Mouse (Mus musculus) C3H10T1/2 (cell line): ENCODE results near the gene Ptprh. TPM values are rescaled to one million over a fixed set of nuclear protein-coding genes. Genes with fewer than 3 reads are reported as not detected.

ENCODE experiments used
- polyA plus RNA-seq, 2 experiments: library from polyadenylated mRNA; unstranded; fragments of >200 nt; fragmentation: generic; extraction: Trizol; gene quantifications; one replicate each; pipeline ENCODE4 v1.2.1; 2012; ENCODE audit warnings: missing spikeins in 2 of 2

Gene Ptprh
- not detected for polyA plus RNA-seq

GRCm38 (mm10) chr7:4603873-4604272, at the start of gene Ptprh:
Ptprh (minus strand) TSS chr7:4604041.

GRCm38 (mm10) chr7:4631031-4631430, 27.2 kb upstream of the Ptprh start, which contains the start of gene Tmem86b:
Tmem86b (minus strand) TSS chr7:4631422.

GRCm38 (mm10) chr7:4547221-4547641, 56.6 kb downstream of the Ptprh start, which contains the start of gene Syt5:
Syt5 (minus strand) TSS chr7:4547541.

GRCm38 (mm10) chr7:4532005-4532729, 71.7 kb downstream of the Ptprh start, which contains the start of gene Dnaaf3:
Dnaaf3 (minus strand) TSS chr7:4532453.

GRCm38 (mm10) chr7:4524212-4524922, 79.5 kb downstream of the Ptprh start, which contains the start of gene Tnni3:
Tnni3 (minus strand) TSS chr7:4524229.

GRCm38 (mm10) chr7:4516332-4517050, 87.3 kb downstream of the Ptprh start, which contains the start of gene Tnnt1:
Tnnt1 (minus strand) TSS chr7:4516382.

GRCm38 (mm10) chr7:4501558-4502397, 102.1 kb downstream of the Ptprh start, which contains the start of gene Ppp1r12c:
Ppp1r12c (minus strand) TSS chr7:4501680.

Other genes with a start within 250 kb of the Ptprh start
- not detected for gene Gp6, start 206.3 kb downstream of the Ptprh start, polyA plus RNA-seq
- 1 to 10 TPM; 2.8 to 7.2 TPM for gene Rdh13, start 158.4 kb downstream of the Ptprh start, polyA plus RNA-seq
- 1 to 10 TPM in 1 of 2 experiments, under 1 TPM in 1; 0.28 to 1.1 TPM for gene Eps8l1, start 143.4 kb downstream of the Ptprh start, polyA plus RNA-seq
- 10 to 100 TPM; 35.2 to 55.0 TPM for gene Ppp1r12c, start 102.4 kb downstream of the Ptprh start, polyA plus RNA-seq
- gene Tnnt1, start 87.7 kb downstream of the Ptprh start, polyA plus RNA-seq = 1 to 10 TPM in 1 of 2 experiments, under 1 TPM in 1; 0.04 to 4.4 TPM
- gene Tnni3, start 79.8 kb downstream of the Ptprh start, polyA plus RNA-seq = 1 to 10 TPM in 1 of 2 experiments, under 1 TPM in 1; 0.12 to 3.6 TPM
- gene Dnaaf3, start 71.6 kb downstream of the Ptprh start, polyA plus RNA-seq = 1 to 10 TPM; 2.1 to 3.7 TPM
- under 1 TPM in 1 of 2 experiments, not detected in 1; 0.04 TPM for gene Syt5, start 56.5 kb downstream of the Ptprh start, polyA plus RNA-seq
- gene Tmem86b, start 27.4 kb upstream of the Ptprh start, polyA plus RNA-seq = 1 to 10 TPM; 1.9 to 4.9 TPM
- gene Ppp6r1, start 55.0 kb upstream of the Ptprh start, polyA plus RNA-seq = 10 to 100 TPM; 24.9 to 47.9 TPM
- gene Hspbp1, start 81.0 kb upstream of the Ptprh start, polyA plus RNA-seq = 100 to 1,000 TPM in 1 of 2 experiments, 10 to 100 TPM in 1; 56.4 to 125 TPM
- gene Brsk1, start 86.6 kb upstream of the Ptprh start, polyA plus RNA-seq = 10 to 100 TPM in 1 of 2 experiments, 1 to 10 TPM in 1; 3.8 to 11.2 TPM
- under 1 TPM; 0.02 to 0.27 TPM for gene Tmem150b, start 121.2 kb upstream of the Ptprh start, polyA plus RNA-seq
- 10 to 100 TPM in 1 of 2 experiments, 1 to 10 TPM in 1; 6.4 to 30.2 TPM for gene Kmt5c, start 136.1 kb upstream of the Ptprh start, polyA plus RNA-seq
- gene Cox6b2, start 149.1 kb upstream of the Ptprh start, polyA plus RNA-seq = under 1 TPM; 0.08 to 0.26 TPM
- gene Fam71e2, start 167.3 kb upstream of the Ptprh start, polyA plus RNA-seq = not detected
- under 1 TPM; 0.66 to 0.91 TPM for gene Il11, start 178.8 kb upstream of the Ptprh start, polyA plus RNA-seq
- 1 to 10 TPM in 1 of 2 experiments, under 1 TPM in 1; 0.61 to 1.1 TPM for gene Tmem190, start 178.9 kb upstream of the Ptprh start, polyA plus RNA-seq
- 10 to 100 TPM in 1 of 2 experiments, 1 to 10 TPM in 1; 9.5 to 53.2 TPM for gene Tmem238, start 185.6 kb upstream of the Ptprh start, polyA plus RNA-seq
- gene Rpl28, start 188.8 kb upstream of the Ptprh start, polyA plus RNA-seq = over 10,000 TPM in 1 of 2 experiments, 1,000 to 10,000 TPM in 1; 4,560 to 11,128 TPM
- gene Ube2s, start 208.5 kb upstream of the Ptprh start, polyA plus RNA-seq = 100 to 1,000 TPM; 315 to 381 TPM
- gene Shisa7, start 240.7 kb upstream of the Ptprh start, polyA plus RNA-seq = not detected